Mouse (Mus musculus): ENCODE data around the gene Clec16a.

GRCm38 (mm10) chr16:10668991-10669703 lies 124.0 kb downstream of the Clec16a start:
- TF ChIP-seq POLR2A (IDR thresholded peaks at IDR 0.05; ENCODE audit: extremely low read depth, insufficient read depth, low read length) (no peak), CTCF (IDR thresholded peaks at IDR 0.05; ENCODE audit: extremely low read depth, insufficient read depth, low read length) (no peak)

Data from cortical plate, adult 2 months (tissue).